Mouse (Mus musculus): ENCODE measurements around the gene Adrb1. TPM values are rescaled to one million over a fixed set of nuclear protein-coding genes. Genes with fewer than 3 reads are reported as not detected.

Gene Adrb1
- polyA plus RNA-seq, 1 experiment from 2014 or later: 4.0 TPM

DNA sequence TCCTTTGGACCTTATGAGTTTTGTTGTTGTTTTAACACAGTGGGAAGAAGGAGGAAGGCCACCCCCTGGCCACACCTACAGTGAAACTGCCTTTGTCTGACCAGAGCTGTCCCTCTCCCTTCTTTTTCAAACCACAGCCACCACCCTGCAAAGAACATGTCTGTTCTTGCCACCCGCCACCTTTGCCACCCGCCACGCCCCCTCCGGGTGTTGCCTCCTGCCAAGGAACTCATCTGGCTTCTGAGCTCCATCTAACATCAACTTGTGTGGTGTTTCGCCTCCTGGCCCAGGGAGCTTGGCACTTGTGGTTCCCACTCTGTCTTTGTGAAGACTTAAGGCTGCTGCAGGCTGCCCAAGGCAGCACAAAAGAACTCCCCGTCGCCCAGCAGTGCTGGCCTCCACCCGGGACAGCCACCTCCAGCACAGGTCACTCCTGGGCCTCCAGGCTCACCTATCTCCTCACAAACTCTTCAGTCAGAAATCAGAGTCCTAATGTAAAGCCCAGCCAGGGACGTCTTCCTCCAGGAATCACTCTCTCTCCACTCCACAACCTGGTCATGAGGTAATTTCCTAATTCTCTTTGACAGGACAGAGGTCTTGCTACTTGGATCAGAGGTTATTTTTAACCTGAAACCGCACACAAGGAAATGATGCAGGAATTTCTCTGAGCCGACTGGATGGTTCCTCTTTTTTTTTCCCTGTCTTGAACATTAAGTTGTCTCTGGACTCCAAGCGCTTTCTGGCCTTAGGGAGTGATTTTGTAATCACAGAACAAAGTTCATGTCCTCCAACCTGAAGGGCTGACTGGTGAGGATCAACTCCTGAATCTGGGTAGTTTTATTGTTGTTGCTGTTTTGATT, 18.5 kb upstream of the Adrb1 start:
- Histone ChIP-seq H3K4me2 (no peak overlapping the region), H3K9ac (no peak overlapping the region), H3K27me3 (no peaks in the 10 kb centered on the region), H3K4me1 (replicated peaks) (peaks cover 30% of the 10 kb centered on the region), H3K9me3 (replicated peaks) (no peaks in the 10 kb centered on the region), H3K36me3 (no peaks in the 10 kb centered on the region), H3K27ac (peak overlapping the region; percentile 25; the same call in 1 of the 2 replicates), H3K4me3 (no peak overlapping the region)
- WGBS: 51% methylated on average over 12 of the region's 12 CpGs
- no peak for ATAC-seq (replicated peaks; ENCODE audit: insufficient number of reproducible peaks, insufficient read depth, low FRiP score, low read depth)

DNA sequence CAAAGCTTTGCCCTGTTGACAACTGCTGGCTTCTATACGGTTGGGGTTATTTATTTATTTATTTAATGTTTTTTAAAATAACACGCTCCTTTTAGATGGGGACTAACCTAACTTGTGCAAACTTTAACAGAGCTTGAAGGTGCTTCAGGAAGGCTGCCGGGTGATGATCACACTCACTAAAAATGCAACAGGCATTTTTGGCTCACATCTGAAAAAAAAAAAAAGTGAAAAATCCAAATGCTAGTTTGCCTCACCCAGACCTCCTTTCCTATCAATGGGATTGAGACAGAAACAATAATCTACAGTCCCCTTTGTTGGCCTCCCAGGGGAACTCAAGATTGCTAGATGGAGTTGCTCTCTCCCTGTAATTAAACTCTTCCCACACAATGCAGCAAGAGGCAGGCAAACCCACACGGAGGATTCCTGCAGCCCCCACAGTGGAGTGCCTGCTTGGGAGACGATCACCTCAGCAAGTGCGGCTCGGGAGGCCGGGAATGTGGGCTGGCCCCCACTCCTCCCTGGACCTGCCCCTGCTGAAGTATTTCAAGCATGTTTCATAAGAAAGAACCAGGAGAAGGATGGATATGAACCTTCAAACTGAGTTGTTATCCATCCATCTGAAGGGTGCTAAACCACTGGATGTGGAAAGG, 16.8 kb upstream of the Adrb1 start:
- 29% methylated on average over 8 of the region's 8 CpGs for WGBS
- Histone ChIP-seq H3K9me3 (replicated peaks) (no peaks in the 10 kb centered on the region), H3K36me3 (no peaks in the 10 kb centered on the region), H3K4me2 (peak overlapping the region; percentile 17; the same call in 1 of the 2 replicates), H3K27me3 (no peaks in the 10 kb centered on the region), H3K4me3 (no peak overlapping the region), H3K9ac (no peak overlapping the region), H3K27ac (no peak overlapping the region), H3K4me1 (replicated peaks) (peaks cover 34% of the 10 kb centered on the region)
- no peak for ATAC-seq (replicated peaks; ENCODE audit: insufficient number of reproducible peaks, insufficient read depth, low FRiP score, low read depth)

DNA sequence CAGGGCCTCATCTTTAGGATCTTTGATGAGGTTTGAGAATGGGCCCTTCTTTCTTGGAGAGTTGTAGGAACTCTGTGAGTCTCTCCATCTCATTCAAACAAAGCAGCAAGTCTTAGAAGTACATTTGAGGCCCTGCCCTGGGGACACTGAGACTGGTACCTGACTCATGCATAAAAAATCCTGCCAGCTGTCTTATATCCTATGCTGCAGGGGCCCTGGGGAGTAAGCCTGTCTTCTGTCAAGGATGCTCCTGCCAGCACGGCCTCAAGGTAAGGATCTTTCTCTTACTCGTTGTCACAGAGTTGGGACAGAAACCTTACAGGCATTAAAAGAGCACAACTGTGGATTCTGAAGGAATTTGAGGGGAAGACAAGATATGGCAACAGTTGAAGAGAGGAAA, 13.2 kb upstream of the Adrb1 start:
- Histone ChIP-seq H3K9ac (no peak overlapping the region), H3K4me1 (replicated peaks) (peaks cover 11% of the 10 kb centered on the region), H3K27me3 (no peaks in the 10 kb centered on the region), H3K27ac (no peak overlapping the region), H3K9me3 (replicated peaks) (no peaks in the 10 kb centered on the region), H3K4me3 (no peak overlapping the region), H3K4me2 (no peak overlapping the region), H3K36me3 (no peaks in the 10 kb centered on the region)
- WGBS: 33% methylated on average over 2 of the region's 2 CpGs
- no peak for ATAC-seq (replicated peaks; ENCODE audit: insufficient number of reproducible peaks, insufficient read depth, low FRiP score, low read depth)

DNA sequence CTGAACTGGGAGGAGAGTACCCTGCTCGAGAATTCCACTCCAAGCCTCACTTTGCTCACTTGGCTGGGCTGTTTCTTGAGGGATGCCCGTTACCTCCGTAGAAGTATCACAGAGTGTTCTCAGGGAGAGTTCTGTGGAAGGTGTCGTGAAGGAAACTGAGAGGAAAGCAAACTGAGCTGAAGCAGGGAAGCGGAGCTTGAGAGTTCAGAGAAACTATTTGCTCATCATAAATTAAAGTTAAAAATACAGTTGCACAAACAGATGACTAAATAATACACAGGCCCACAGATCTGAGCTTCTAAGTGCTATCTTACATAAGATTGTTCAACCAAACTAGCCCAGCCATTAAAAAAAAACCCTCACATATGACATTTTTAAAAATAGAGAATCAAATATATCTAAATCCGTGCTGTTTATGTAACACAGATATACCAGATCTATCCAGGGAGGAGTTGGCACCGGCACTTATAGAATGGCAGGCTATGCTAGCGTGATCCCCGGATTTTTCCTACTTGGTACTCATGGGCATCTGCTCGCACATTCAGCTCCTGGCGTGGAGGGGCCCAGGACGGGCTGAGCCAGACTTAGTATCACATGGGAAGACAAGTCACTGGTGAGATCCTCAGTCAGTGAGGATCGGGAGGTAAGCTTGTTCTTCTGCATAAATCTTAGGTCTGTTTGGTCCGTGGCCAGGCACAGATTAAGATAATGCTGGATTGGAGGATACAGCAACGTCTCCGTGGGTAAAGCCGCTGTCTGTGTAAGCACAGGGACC, 11.7 kb upstream of the Adrb1 start:
- Histone ChIP-seq H3K9ac (no peak overlapping the region), H3K27me3 (no peaks in the 10 kb centered on the region), H3K4me2 (no peak overlapping the region), H3K4me1 (replicated peaks) (peaks cover 5% of the 10 kb centered on the region), H3K9me3 (replicated peaks) (no peaks in the 10 kb centered on the region), H3K36me3 (no peaks in the 10 kb centered on the region), H3K27ac (no peak overlapping the region), H3K4me3 (no peak overlapping the region)
- no peak for ATAC-seq (replicated peaks; ENCODE audit: insufficient number of reproducible peaks, insufficient read depth, low FRiP score, low read depth)
- 73% methylated on average over 17 of the region's 17 CpGs for WGBS

- Histone ChIP-seq H3K36me3 (no peaks in the 10 kb centered on the region), H3K4me2 (no peak overlapping the region), H3K27ac (no peak overlapping the region), H3K27me3 (peaks cover 4% of the 10 kb centered on the region; the same call in 1 of the 2 replicates), H3K9me3 (replicated peaks) (no peaks in the 10 kb centered on the region), H3K9ac (no peak overlapping the region), H3K4me1 (replicated peaks) (peaks cover 2% of the 10 kb centered on the region; the same call in 1 of the 2 replicates), H3K4me3 (no peak overlapping the region)
- 90% methylated on average over 5 of the region's 5 CpGs for WGBS
- no peak for ATAC-seq (replicated peaks; ENCODE audit: insufficient number of reproducible peaks, insufficient read depth, low FRiP score, low read depth)
These were observed 8.4 kb upstream of the Adrb1 start for GRCm38 (mm10) chr19:56713613-56714012.

DNA sequence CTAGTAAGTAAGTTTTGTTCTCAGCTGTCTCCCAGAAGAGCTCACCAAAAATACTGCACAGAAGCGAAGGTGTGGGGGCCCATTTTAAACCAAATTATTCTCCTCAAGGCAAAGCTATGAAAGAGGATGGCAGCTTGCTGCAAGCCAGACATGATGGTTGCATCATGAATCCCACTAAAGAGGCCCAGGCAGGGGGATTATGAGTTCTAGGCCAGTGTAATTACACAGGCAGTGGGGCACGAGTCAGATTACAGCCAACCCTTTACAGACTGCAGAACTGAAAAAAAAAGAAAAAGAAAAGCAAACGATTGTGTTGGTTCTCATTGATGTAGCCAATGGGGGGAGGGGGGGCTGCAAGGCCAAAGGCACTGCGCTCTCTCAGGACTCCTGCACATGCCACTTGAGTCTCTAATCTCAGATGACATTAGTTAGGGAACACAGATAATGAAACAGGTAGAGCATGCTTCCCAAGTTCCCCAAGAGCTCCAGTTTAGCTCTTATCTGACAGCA, 7.3 kb upstream of the Adrb1 start:
- no peak overlapping the region for H3K4me2 ChIP-seq
- H3K27me3 ChIP-seq: peaks cover 5% of the 10 kb centered on the region; the same call in 1 of the 2 replicates
- H3K27ac ChIP-seq: no peak overlapping the region
- H3K4me1 ChIP-seq (replicated peaks): no peaks in the 10 kb centered on the region; the same call in 1 of the 2 replicates
- no peaks in the 10 kb centered on the region for H3K9me3 ChIP-seq (replicated peaks)
- WGBS: 57% methylated on average over 4 of the region's 4 CpGs
- no peaks in the 10 kb centered on the region for H3K36me3 ChIP-seq
- H3K9ac ChIP-seq: no peak overlapping the region
- H3K4me3 ChIP-seq: no peak overlapping the region
- ATAC-seq (replicated peaks; ENCODE audit: insufficient number of reproducible peaks, insufficient read depth, low FRiP score, low read depth): no peak

- peaks cover 24% of the 10 kb centered on the region for H3K27me3 ChIP-seq
- H3K36me3 ChIP-seq: no peaks in the 10 kb centered on the region
- WGBS: 62% methylated on average over 8 of the region's 8 CpGs
- H3K4me2 ChIP-seq: no peak overlapping the region
- no peaks in the 10 kb centered on the region for H3K9me3 ChIP-seq (replicated peaks)
- H3K9ac ChIP-seq: no peak overlapping the region
- peaks cover 19% of the 10 kb centered on the region for H3K4me1 ChIP-seq (replicated peaks)
- H3K27ac ChIP-seq: no peak overlapping the region
- no peak overlapping the region for H3K4me3 ChIP-seq
- no peak for ATAC-seq (replicated peaks; ENCODE audit: insufficient number of reproducible peaks, insufficient read depth, low FRiP score, low read depth)
These were observed 4.0 kb upstream of the Adrb1 start for GRCm38 (mm10) chr19:56718046-56718445.

GRCm38 (mm10) chr19:56720882-56721281, 1.1 kb upstream of the Adrb1 start:
- Histone ChIP-seq H3K9me3 (replicated peaks) (no peaks in the 10 kb centered on the region), H3K4me1 (replicated peaks) (peaks cover 30% of the 10 kb centered on the region), H3K9ac (peak overlapping the region; percentile 86; the same call in 1 of the 2 replicates), H3K4me3 (peak overlapping the region; percentile 80), H3K27ac (peak overlapping the region; percentile 88; the same call in 1 of the 2 replicates), H3K27me3 (peaks cover 27% of the 10 kb centered on the region), H3K36me3 (no peaks in the 10 kb centered on the region), H3K4me2 (peak overlapping the region; percentile 74)
- ATAC-seq (replicated peaks; ENCODE audit: insufficient number of reproducible peaks, insufficient read depth, low FRiP score, low read depth): no peak
- WGBS: 37% methylated on average over 13 of the region's 13 CpGs

GRCm38 (mm10) chr19:56722291-56722707, 300 bp downstream of the Adrb1 start:
- under 1% methylated on average over 45 of the region's 48 CpGs for WGBS
- Histone ChIP-seq H3K9ac (peak overlapping the region; percentile 86), H3K4me3 (peak overlapping the region; percentile 80), H3K4me1 (replicated peaks) (peaks cover 43% of the 10 kb centered on the region), H3K27me3 (peaks cover 27% of the 10 kb centered on the region), H3K27ac (peak overlapping the region; percentile 88), H3K4me2 (peak overlapping the region; percentile 74), H3K9me3 (replicated peaks) (no peaks in the 10 kb centered on the region), H3K36me3 (no peaks in the 10 kb centered on the region)
- ATAC-seq (replicated peaks; ENCODE audit: insufficient number of reproducible peaks, insufficient read depth, low FRiP score, low read depth): peak; percentile 36

- Histone ChIP-seq H3K36me3 (no peaks in the 10 kb centered on the region), H3K4me3 (peak overlapping the region; percentile 80), H3K4me2 (peak overlapping the region; percentile 74), H3K4me1 (replicated peaks) (peaks cover 44% of the 10 kb centered on the region), H3K9me3 (replicated peaks) (no peaks in the 10 kb centered on the region), H3K27me3 (peaks cover 27% of the 10 kb centered on the region), H3K27ac (peak overlapping the region; percentile 88), H3K9ac (peak overlapping the region; percentile 86)
- peak; percentile 7; the same call in 1 of the 2 replicates for ATAC-seq (replicated peaks; ENCODE audit: insufficient number of reproducible peaks, insufficient read depth, low FRiP score, low read depth)
- WGBS: under 1% methylated on average over 68 of the region's 69 CpGs
These were observed 822 bp downstream of the Adrb1 start for GRCm38 (mm10) chr19:56722711-56723330.

Data from heart, embryonic 15.5 days (tissue).